Mouse (Mus musculus) kidney, postnatal 0 days (tissue): Measurements from ENCODE around the gene Slc22a15. TPM values are rescaled to one million over a fixed set of nuclear protein-coding genes. Genes with fewer than 3 reads are reported as not detected.

ENCODE experiments used
- ATAC-seq: fragments of 200-750 bp; cut with Nextera tagmentation; replicated peaks from 2 replicates; pipeline ENCODE4 v1.8.0; 2017; ENCODE audit warnings: low read depth, moderate number of reproducible peaks, moderate TSS enrichment, moderate library complexity; ENCODE audit not compliant: low FRiP score
- DNase-seq: peaks from one replicate; pipeline ENCODE4 v3.0.0-alpha.2; 2016; ENCODE audit warnings: low spot score
- H3K27ac ChIP-seq: fragments of 300-500 bp; sonication (generic); 2 replicates; pipeline ENCODE4 v1.5.1; 2014; ENCODE audit warnings: mild to moderate bottlenecking
- H3K27me3 ChIP-seq: fragments of 300-500 bp; sonication (generic); 2 replicates; pipeline ENCODE4 v1.6.1; 2014; ENCODE audit warnings: low read length, mixed read lengths; ENCODE audit not compliant: insufficient read depth
- H3K36me3 ChIP-seq: fragments of 300-500 bp; sonication (generic); 2 replicates; pipeline ENCODE4 v1.6.1; 2014; ENCODE audit warnings: low read length, mixed read lengths; ENCODE audit not compliant: insufficient read depth
- H3K4me1 ChIP-seq: fragments of 300-500 bp; sonication (generic); replicated peaks from 2 replicates; pipeline ENCODE4 v1.6.1; 2014; ENCODE audit warnings: antibody characterized with exemption, low read length, mixed read lengths; ENCODE audit not compliant: insufficient read depth
- H3K4me2 ChIP-seq: fragments of 300-500 bp; sonication (generic); 2 replicates; pipeline ENCODE4 v1.6.1; 2014; ENCODE audit warnings: mild to moderate bottlenecking, low read length, moderate library complexity, mixed read lengths
- H3K4me3 ChIP-seq: fragments of 300-500 bp; sonication (generic); replicated peaks from 2 replicates; pipeline ENCODE4 v1.5.1; 2014; ENCODE audit warnings: low read depth, low read length
- H3K9ac ChIP-seq: fragments of 300-500 bp; sonication (generic); 2 replicates; pipeline ENCODE4 v1.6.1; 2014; ENCODE audit warnings: low read depth, low read length
- H3K9me3 ChIP-seq: fragments of 300-500 bp; sonication (generic); replicated peaks from 2 replicates; pipeline ENCODE4 v1.6.1; 2016; ENCODE audit warnings: low read length, inconsistent platforms, mixed read lengths
- CTCF ChIP-seq: IDR thresholded peaks from 2 replicates; pipeline ENCODE4 v1.5.1; 2016; ENCODE audit warnings: antibody characterized with exemption, low read depth, mild to moderate bottlenecking, moderate library complexity
- WGBS: fragments of 180-500 bp; shearing (Covaris S2); extraction: QIAGEN DNeasy Blood & Tissue Kit; methylation state at CpG from one replicate; pipeline ENCODE4 v1.1.7; 2014; 5-methylcytosine and 5-hydroxymethylcytosine counted together
- polyA plus RNA-seq: library from polyadenylated mRNA; unstranded; fragments of >200 nt; fragmentation: Nextera tagmentation; extraction: Ambion mirVana; gene quantifications from 2 replicates; pipeline ENCODE4 v1.2.1, GENCODE M21; 2015

Gene Slc22a15
- polyA plus RNA-seq, 1 experiment from 2014 or later = 3.7 TPM

DNA sequence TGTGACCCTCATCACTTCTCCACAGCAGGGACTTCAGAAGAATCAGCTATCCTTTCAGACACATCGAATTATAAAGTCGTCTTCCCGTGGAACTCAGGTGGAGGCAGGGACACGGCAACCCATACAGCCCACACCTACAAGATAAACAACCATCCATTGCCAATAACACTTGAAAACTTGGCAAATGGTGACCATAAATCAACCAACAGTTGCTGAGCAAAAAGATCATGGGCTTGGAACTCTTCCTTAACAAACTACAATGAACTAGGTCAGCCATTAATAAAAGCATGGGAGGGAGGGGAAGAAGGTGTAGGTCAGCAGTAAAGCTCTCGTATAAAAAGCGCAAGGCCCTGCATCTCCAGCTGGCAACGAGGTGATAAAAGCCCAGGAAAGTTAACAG is 1.9 kb downstream of the Slc22a15 start:
- Histone ChIP-seq H3K27me3 (no peaks in the 10 kb centered on the region), H3K36me3 (no peaks in the 10 kb centered on the region), H3K9me3 (no peaks in the 10 kb centered on the region), H3K4me3 (no peak overlapping the region), H3K4me2 (no peak overlapping the region), H3K27ac (no peak overlapping the region), H3K4me1 (0 out of 2 replicates have a peak, but pooled peaks cover 11% of the 10 kb centered on the region), H3K9ac (no peak overlapping the region)
- no peak for TF ChIP-seq CTCF
- DNase-seq = no peak
- 59% methylated on average over 7 of the region's 7 CpGs for WGBS
- ATAC-seq = no peak

DNA sequence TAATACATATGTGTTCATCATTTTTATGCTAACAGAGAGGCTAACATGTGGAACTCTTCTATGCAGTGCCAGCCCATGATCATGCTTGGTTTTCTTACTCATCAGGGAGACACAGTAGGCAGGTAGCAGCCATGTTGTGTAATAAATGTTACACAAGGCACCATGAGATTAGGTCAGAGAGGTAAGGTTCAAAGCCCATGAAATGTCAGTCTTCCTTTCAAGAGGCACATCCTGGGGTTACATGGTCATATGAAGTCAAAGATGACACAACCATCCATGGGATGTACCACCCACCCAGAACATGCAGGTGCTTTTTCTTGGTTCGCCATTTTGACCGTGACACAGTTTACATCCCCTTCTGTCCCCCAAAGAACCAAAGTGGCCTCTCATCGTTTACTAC is 5.7 kb downstream of the Slc22a15 start:
- Histone ChIP-seq H3K4me3 (no peak overlapping the region), H3K27ac (no peak overlapping the region), H3K9ac (no peak overlapping the region), H3K4me1 (0 out of 2 replicates have a peak, but pooled peaks cover 3% of the 10 kb centered on the region), H3K4me2 (no peak overlapping the region), H3K36me3 (peaks cover 4% of the 10 kb centered on the region; the same call in 1 of the 2 replicates), H3K27me3 (no peaks in the 10 kb centered on the region), H3K9me3 (no peaks in the 10 kb centered on the region)
- no peak for TF ChIP-seq CTCF
- ATAC-seq = no peak
- no peak for DNase-seq
- WGBS = 92% methylated on average over 3 of the region's 3 CpGs

DNA sequence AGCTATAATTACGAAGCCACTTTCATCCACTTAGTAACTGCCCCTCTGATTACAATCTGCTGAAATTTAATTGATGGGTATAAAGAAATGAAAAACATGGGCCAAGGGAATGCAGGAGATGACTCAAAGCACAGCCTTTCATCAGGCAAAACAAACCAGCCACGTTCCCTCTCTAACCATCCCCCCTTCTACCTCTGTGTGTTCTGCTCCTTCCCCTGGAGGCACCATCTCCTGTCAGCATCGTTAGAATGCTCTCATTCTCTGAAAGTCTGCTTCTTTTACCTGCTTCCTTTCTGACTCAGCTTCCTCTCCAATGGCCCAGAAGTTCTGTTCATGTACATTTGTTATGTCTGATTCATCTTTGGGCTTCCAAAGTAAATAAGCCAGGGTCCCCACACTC is 6.6 kb downstream of the Slc22a15 start:
- Histone ChIP-seq H3K4me2 (no peak overlapping the region), H3K9ac (no peak overlapping the region), H3K27ac (no peak overlapping the region), H3K36me3 (peaks cover 4% of the 10 kb centered on the region; the same call in 1 of the 2 replicates), H3K27me3 (no peaks in the 10 kb centered on the region), H3K4me3 (no peak overlapping the region), H3K9me3 (no peaks in the 10 kb centered on the region), H3K4me1 (no peaks in the 10 kb centered on the region)
- TF ChIP-seq CTCF = no peak
- 38% methylated on average over 3 of the region's 3 CpGs for WGBS
- no peak for ATAC-seq
- DNase-seq = no peak

DNA sequence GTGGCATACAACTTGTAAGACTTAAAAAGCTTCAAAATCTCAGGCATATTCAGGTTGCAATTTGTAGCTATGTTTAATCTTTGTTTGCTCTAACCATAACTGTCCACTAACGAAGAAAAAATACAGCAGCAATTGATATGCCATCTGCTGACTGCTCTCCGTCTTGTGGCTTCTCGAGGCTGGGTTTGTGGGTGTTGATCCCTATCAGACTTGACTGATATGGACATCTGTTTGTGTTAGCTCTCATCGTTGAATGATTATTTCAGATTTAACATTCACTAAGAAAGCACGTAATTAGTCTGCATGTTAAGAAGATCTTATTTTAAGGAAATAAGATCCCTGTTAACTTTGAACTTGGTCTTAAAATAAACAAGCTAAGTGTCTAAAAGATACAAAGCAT is 7.7 kb downstream of the Slc22a15 start:
- H3K9me3 ChIP-seq = no peaks in the 10 kb centered on the region
- peaks cover 4% of the 10 kb centered on the region; the same call in 1 of the 2 replicates for H3K36me3 ChIP-seq
- no peak overlapping the region for H3K4me3 ChIP-seq
- H3K9ac ChIP-seq = no peak overlapping the region
- no peaks in the 10 kb centered on the region for H3K27me3 ChIP-seq
- 61% methylated on average over 5 of the region's 5 CpGs for WGBS
- DNase-seq = no peak
- ATAC-seq = no peak
- no peak overlapping the region for H3K4me2 ChIP-seq
- H3K4me1 ChIP-seq = no peaks in the 10 kb centered on the region
- no peak for TF ChIP-seq CTCF
- H3K27ac ChIP-seq = no peak overlapping the region

DNA sequence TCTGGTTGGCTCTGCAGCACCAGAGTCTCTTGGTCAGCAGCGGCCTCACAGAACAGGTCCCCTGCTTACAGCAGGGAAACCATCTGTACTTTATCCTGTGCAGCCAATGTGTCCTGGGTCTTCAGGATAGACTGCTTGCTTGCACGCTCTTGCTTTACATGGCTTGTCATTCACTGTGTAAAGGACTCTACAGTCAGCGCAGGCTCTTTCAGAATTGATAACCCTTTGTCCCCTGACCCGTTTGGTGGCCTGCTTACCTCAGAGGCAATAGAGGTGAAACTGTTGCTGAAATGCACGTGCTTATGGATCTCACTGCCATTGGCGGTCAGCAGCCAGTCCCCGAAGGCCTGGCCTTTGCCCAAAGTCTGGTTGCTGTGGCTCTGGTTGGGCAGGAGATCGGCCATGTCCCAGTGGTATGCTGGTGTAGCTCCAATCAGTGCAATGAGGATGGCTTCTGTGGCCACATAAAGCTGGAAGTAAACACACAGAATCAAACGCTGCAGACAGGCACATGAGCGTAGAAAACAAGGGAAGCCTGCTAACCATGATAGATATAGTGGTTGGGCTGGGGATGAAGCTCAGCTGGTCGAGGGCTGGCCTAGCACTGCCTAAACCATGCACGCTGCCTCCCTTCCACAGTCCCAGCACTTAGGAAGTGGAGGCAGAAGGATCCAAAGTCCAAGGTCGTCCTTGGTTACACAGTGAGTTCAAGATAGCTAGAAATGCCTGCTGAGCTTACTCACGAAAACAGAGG is 9.0 kb downstream of the Slc22a15 start:
- no peaks in the 10 kb centered on the region for H3K27me3 ChIP-seq
- no peak overlapping the region for H3K27ac ChIP-seq
- H3K36me3 ChIP-seq = peaks cover 4% of the 10 kb centered on the region; the same call in 1 of the 2 replicates
- ATAC-seq = no peak
- H3K4me2 ChIP-seq = no peak overlapping the region
- 84% methylated on average over 14 of the region's 14 CpGs for WGBS
- H3K9me3 ChIP-seq = no peaks in the 10 kb centered on the region
- DNase-seq = peak; percentile 19
- no peak for TF ChIP-seq CTCF
- no peaks in the 10 kb centered on the region for H3K4me1 ChIP-seq
- H3K9ac ChIP-seq = no peak overlapping the region
- H3K4me3 ChIP-seq = no peak overlapping the region

DNA sequence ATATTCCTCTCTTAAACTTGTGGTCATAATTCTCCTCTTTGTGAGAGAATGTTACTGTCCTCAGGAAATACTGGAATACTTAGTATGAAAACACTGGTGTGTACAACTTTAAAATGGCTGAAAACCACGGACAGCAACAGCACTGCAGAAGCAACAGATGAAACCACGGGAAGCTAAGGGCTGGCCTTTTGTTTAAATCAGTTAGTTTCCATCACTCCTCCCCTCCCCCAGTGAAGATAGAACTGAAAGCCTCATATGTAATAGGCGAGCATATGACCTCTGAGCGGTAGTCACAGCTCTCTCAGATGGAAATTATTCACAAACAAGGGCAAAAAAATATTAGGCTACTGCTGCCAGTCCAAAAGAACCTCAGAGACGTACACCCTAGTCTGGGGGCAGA is 10.0 kb downstream of the Slc22a15 start:
- Histone ChIP-seq H3K4me2 (no peak overlapping the region), H3K9me3 (no peaks in the 10 kb centered on the region), H3K9ac (no peak overlapping the region), H3K4me3 (no peak overlapping the region), H3K27ac (no peak overlapping the region), H3K36me3 (peaks cover 4% of the 10 kb centered on the region; the same call in 1 of the 2 replicates), H3K4me1 (no peaks in the 10 kb centered on the region), H3K27me3 (no peaks in the 10 kb centered on the region)
- WGBS = 83% methylated on average over 5 of the region's 5 CpGs
- ATAC-seq (no peak), DNase-seq (no peak)
- no peak for TF ChIP-seq CTCF
